Mouse (Mus musculus) megakaryocyte, embryonic 14.5 days (primary cell): ENCODE data around the gene Lrrc4b. TPM values are rescaled to one million over a fixed set of nuclear protein-coding genes. Genes with fewer than 3 reads are reported as not detected.

Experiments
- H3K27me3 ChIP-seq: replicated peaks from 2 replicates; pipeline ENCODE3; 2012; ENCODE audit warnings: inconsistent platforms
- H3K36me3 ChIP-seq: replicated peaks from 2 replicates; pipeline ENCODE3; 2012; ENCODE audit warnings: low read length, inconsistent platforms, mixed read lengths
- H3K4me1 ChIP-seq: 2 replicates; pipeline ENCODE4 v1.6.1; 2012; ENCODE audit warnings: inconsistent platforms
- H3K4me3 ChIP-seq: replicated peaks from 2 replicates; pipeline ENCODE3; 2012; ENCODE audit warnings: moderate library complexity, mild to moderate bottlenecking, inconsistent platforms
- H3K9me3 ChIP-seq: 2 replicates; pipeline ENCODE4 v1.6.1; 2012; ENCODE audit warnings: inconsistent platforms
- FLI1 ChIP-seq: IDR thresholded peaks from 2 replicates; pipeline ENCODE4 v1.6.1; 2012; ENCODE audit warnings: low read length, inconsistent platforms, mixed read lengths
- GATA1 ChIP-seq: IDR thresholded peaks from 3 replicates; pipeline ENCODE4 v1.6.1; 2012; ENCODE audit warnings: mixed read lengths, low read length, inconsistent platforms, borderline replicate concordance
- polyA plus RNA-seq: library from polyadenylated mRNA; stranded (reverse); fragments of >175 nt; gene quantifications from 2 replicates; pipeline ENCODE4 v1.2.3, GENCODE M21; 2012; ENCODE audit warnings: low replicate concordance; ENCODE audit not compliant: insufficient read depth

Gene Lrrc4b
- polyA plus RNA-seq, 1 experiment = not detected

DNA sequence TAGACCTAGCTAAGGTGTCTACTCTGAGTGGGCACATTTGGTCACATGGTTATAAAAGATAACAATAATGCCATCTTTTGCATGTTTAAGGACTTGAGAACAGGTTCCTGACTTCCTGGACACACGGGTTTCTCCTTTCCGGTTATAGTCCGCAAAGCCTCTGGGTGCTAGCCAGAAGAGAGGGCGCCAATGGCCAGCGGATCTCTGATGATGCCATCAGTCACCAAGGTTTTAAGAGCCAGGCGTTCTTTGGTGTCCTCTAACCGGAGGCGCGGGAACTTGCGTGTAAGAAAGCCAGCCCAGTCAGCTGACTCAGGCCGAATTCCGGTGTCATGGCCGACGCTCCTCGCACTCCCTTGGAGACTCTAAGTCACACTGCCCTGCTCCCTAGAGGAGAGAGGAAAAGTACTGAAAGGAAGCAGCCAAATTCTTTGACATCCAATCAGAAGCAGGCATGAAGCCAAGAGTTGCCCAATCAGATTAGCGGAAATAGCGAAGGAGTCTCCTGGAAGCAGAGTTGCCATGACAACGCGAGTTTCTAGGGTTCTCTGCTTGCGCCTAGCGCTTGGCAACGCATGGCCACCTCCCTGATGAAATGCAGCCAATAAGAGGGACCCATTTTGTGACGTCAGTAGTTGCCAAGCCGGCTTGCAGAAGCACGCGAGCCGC, 23.3 kb upstream of the Lrrc4b start:
- Histone ChIP-seq H3K9me3 (peaks cover 7% of the 10 kb centered on the region), H3K4me1 (peaks cover 8% of the 10 kb centered on the region), H3K27me3 (peaks cover 49% of the 10 kb centered on the region), H3K4me3 (peak overlapping the region; percentile 85), H3K36me3 (no peaks in the 10 kb centered on the region)
- no peak for TF ChIP-seq GATA1
- no peak for TF ChIP-seq FLI1

- Histone ChIP-seq H3K9me3 (peaks cover 9% of the 10 kb centered on the region), H3K4me1 (peaks cover 8% of the 10 kb centered on the region), H3K27me3 (peaks cover 49% of the 10 kb centered on the region), H3K4me3 (peak overlapping the region; percentile 85), H3K36me3 (no peaks in the 10 kb centered on the region)
- no peak for TF ChIP-seq FLI1
- TF ChIP-seq GATA1 = no peak
These were observed 22.8 kb upstream of the Lrrc4b start for GRCm38 (mm10) chr7:44406015-44406355.

- Histone ChIP-seq H3K36me3 (no peaks in the 10 kb centered on the region), H3K4me3 (no peak overlapping the region), H3K9me3 (peaks cover 5% of the 10 kb centered on the region; the same call in 1 of the 2 replicates), H3K4me1 (no peaks in the 10 kb centered on the region), H3K27me3 (peaks cover 43% of the 10 kb centered on the region)
- no peak for TF ChIP-seq GATA1
- no peak for TF ChIP-seq FLI1
These were observed 17.7 kb upstream of the Lrrc4b start for GRCm38 (mm10) chr7:44411144-44411543.

- Histone ChIP-seq H3K36me3 (no peaks in the 10 kb centered on the region), H3K9me3 (peaks cover 5% of the 10 kb centered on the region; the same call in 1 of the 2 replicates), H3K4me3 (no peak overlapping the region), H3K4me1 (peaks cover 8% of the 10 kb centered on the region; the same call in 1 of the 2 replicates), H3K27me3 (peaks cover 43% of the 10 kb centered on the region)
- TF ChIP-seq GATA1 = no peak
These were observed 15.5 kb upstream of the Lrrc4b start for GRCm38 (mm10) chr7:44413307-44413706.

DNA sequence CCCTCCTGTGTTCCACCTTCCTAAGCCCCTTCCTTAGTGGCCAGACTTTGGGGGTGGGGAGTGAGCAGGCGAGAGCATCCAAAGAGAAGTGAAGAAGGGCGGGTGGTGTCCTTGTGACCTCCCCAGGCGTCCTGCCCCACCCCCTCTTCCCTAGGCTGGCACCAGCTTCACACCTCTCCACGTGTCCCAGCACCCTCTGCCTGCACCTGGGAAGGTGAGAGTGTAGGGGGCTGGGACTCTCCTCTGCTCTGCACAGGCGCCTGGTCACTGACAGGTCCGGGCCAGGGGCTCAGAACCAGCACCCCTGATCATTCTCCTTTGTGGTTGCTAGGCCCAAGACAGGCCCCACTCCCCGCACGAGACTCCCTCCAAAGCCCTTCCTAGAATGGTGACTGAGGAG, 1.2 kb upstream of the Lrrc4b start:
- H3K4me1 ChIP-seq = peaks cover 18% of the 10 kb centered on the region
- H3K36me3 ChIP-seq = no peaks in the 10 kb centered on the region
- no peaks in the 10 kb centered on the region for H3K9me3 ChIP-seq
- H3K27me3 ChIP-seq = peaks cover 82% of the 10 kb centered on the region
- TF ChIP-seq FLI1 (no peak), GATA1 (no peak)
- H3K4me3 ChIP-seq = no peak overlapping the region

- H3K4me3 ChIP-seq = no peak overlapping the region
- peaks cover 83% of the 10 kb centered on the region for H3K27me3 ChIP-seq
- TF ChIP-seq GATA1 (no peak), FLI1 (no peak)
- H3K36me3 ChIP-seq = no peaks in the 10 kb centered on the region
- no peaks in the 10 kb centered on the region for H3K9me3 ChIP-seq
- H3K4me1 ChIP-seq = peaks cover 13% of the 10 kb centered on the region
These were observed 457 bp upstream of the Lrrc4b start for GRCm38 (mm10) chr7:44428171-44428950.

GRCm38 (mm10) chr7:44429534-44430488, 993 bp downstream of the Lrrc4b start:
- Histone ChIP-seq H3K36me3 (no peaks in the 10 kb centered on the region), H3K9me3 (no peaks in the 10 kb centered on the region), H3K4me3 (no peak overlapping the region), H3K27me3 (peaks cover 92% of the 10 kb centered on the region), H3K4me1 (peaks cover 4% of the 10 kb centered on the region; the same call in 1 of the 2 replicates)
- TF ChIP-seq GATA1 (no peak), FLI1 (no peak)

GRCm38 (mm10) chr7:44432550-44432949, 3.7 kb downstream of the Lrrc4b start:
- no peak for TF ChIP-seq GATA1
- no peak for TF ChIP-seq FLI1
- Histone ChIP-seq H3K9me3 (no peaks in the 10 kb centered on the region), H3K4me3 (no peak overlapping the region), H3K4me1 (peaks cover 4% of the 10 kb centered on the region; the same call in 1 of the 2 replicates), H3K36me3 (no peaks in the 10 kb centered on the region), H3K27me3 (peaks cover 91% of the 10 kb centered on the region)

DNA sequence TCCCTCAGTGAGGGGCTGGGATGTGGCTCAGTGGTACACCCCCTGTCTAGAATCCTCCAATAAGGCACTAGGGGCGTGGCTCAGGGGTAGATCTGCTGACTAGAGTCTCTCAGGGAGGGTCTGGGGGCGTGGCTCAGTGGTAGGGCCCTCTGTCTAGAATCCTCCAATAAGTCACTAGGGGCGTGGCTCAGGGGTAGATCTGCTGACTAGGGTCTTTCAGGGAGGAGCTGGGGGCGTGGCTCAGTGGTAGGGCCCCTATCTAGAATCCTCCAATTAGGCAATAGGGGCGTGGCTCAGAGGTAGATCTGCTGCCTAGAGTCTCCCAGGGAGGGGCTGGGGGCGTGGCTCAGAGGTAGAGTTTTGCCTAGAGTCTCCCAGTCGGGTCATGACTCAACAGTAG, 4.6 kb downstream of the Lrrc4b start:
- H3K4me1 ChIP-seq = peaks cover under 1% of the 10 kb centered on the region; the same call in 1 of the 2 replicates
- TF ChIP-seq FLI1 (no peak), GATA1 (no peak)
- H3K27me3 ChIP-seq = peaks cover 91% of the 10 kb centered on the region
- no peaks in the 10 kb centered on the region for H3K36me3 ChIP-seq
- no peaks in the 10 kb centered on the region for H3K9me3 ChIP-seq
- no peak overlapping the region for H3K4me3 ChIP-seq
